Mouse (Mus musculus) urinary bladder, adult 2 months (tissue): ENCODE measurements around the gene Pdcd2l. TPM values are rescaled to one million over a fixed set of nuclear protein-coding genes. Genes with fewer than 3 reads are reported as not detected.

Experiments used
- DNase-seq: peaks from one replicate; pipeline ENCODE4 v3.0.0; 2022; ENCODE audit warnings: low spot score
- polyA plus RNA-seq: library from polyadenylated mRNA; depleted of rRNA; stranded (reverse); fragments of >200 nt; gene quantifications from 2 replicates; pipeline ENCODE4 v1.2.3, GENCODE M21; 2012; rRNA removed

Pdcd2l gene
- polyA plus RNA-seq, 1 experiment: 44.6 TPM

DNA sequence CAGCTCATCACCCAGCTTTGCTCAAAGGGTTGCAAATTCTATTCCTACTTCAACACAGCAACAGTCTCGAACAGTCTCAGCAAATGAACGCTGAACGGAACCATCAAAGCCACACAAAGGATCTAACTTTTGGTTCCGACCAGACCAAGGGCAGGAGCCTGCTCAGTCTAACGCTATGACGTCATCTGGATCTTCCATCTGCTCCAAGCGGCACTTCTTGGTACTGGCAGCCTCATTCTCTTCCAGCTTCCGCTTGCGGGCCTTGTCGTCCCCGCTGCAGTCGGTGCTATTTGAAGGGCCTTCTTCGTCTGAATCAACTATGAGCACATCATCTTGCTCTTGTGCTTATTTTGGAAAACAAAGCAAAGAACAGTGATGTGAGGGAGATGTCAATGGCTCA is 55.3 kb downstream of the Pdcd2l start:
- no peak for DNase-seq

DNA sequence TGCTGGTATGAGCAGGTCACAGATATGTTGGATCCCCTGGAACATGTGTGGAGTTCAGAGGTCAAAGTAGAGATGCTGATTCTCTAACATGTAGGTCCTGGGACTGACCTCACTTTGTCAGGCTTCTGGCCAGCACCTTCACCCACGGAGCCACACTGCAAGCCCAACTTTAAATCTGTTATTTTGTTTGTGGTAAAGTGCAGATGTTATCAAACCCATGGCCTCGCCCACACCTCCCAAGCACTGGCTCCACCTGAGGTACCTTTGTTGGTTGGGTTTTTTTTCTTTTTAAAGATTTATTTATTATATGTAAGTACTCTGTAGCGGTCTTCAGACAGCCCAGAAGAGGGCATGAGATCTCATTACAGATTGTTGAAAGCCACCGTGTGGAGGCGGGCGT is 57.0 kb downstream of the Pdcd2l start:
- no peak for DNase-seq

Other genes starting within 250 kb of the Pdcd2l start
- gene Scgb2b27, start 182.7 kb downstream of the Pdcd2l start, polyA plus RNA-seq: not detected in 2 replicates
- gene Scgb1b27, start 175.2 kb downstream of the Pdcd2l start, polyA plus RNA-seq: not detected in 2 replicates
- gene Scgb1b30, start 101.2 kb downstream of the Pdcd2l start, polyA plus RNA-seq: not detected in 2 replicates
- 23.0 and 23.3 TPM in 2 replicates for gene Wtip, start 63.4 kb downstream of the Pdcd2l start, polyA plus RNA-seq
- gene Uba2, start 27.1 kb downstream of the Pdcd2l start, polyA plus RNA-seq: 76.1 and 90.3 TPM in 2 replicates
- gene Gpi1, start 33.7 kb upstream of the Pdcd2l start, polyA plus RNA-seq: 242 and 345 TPM in 2 replicates
- gene Gm6096, start 54.4 kb upstream of the Pdcd2l start, polyA plus RNA-seq: not detected in 2 replicates
- 31.1 and 31.4 TPM in 2 replicates for gene 4931406P16Rik, start 116.9 kb upstream of the Pdcd2l start, polyA plus RNA-seq
- gene Lsm14a, start 196.7 kb upstream of the Pdcd2l start, polyA plus RNA-seq: 61.6 and 77.2 TPM in 2 replicates